Mouse (Mus musculus) gastrocnemius, postnatal 10 days (tissue): ENCODE measurements around the gene Irf7. TPM values are rescaled to one million over a fixed set of nuclear protein-coding genes. Genes with fewer than 3 reads are reported as not detected.
A peak's percentile ranks its signal among the peaks of the same experiment; 100 is the strongest.

Experiments
- DNase-seq: peaks from one replicate; pipeline ENCODE4 v3.0.0; 2021; ENCODE audit warnings: mixed read lengths
- microRNA-seq, 2 experiments: library from miRNA; unstranded; fragments of <30 nt; microRNA quantifications; one replicate each; pipeline ENCODE4 v1.2.0; 2021
- total RNA-seq, 2 experiments: library from RNA; stranded (reverse); gene quantifications; 2 replicates each; pipeline ENCODE4 v1.2.3; 2021

The Irf7 gene
- total RNA-seq, 2 experiments from 2014 or later = 0.59 to 1.2 TPM

- DNase-seq = no peak
Measured at GRCm38 (mm10) chr7:141220377-141220776, 45.9 kb downstream of the Irf7 start.

DNA sequence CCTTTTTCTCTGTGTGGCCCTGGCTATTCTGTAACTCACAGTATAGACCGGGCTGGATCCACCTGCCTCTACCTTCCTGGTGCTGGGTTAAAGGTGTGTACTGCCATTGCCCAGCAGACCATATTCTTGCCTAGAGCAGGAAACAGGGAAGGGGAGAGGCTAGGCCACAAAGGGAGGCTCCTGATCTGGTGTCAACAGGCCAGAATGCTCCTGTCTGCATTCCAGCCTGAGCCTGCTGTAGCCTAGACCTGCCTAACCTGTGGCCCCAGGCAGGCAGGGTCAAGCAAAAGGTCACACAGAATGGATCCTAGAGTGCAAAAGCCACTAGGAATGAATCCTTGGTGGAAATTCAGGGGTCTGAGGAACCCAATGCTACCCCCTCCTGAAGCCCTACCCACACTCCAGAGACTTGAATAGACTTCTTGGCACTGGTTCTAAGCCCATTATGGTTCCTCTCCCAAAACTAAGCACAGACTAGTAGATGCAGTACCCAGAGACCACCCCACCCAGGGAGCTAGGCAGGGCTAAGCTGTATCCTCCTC is 46.7 kb downstream of the Irf7 start:
- no peak for DNase-seq

DNA sequence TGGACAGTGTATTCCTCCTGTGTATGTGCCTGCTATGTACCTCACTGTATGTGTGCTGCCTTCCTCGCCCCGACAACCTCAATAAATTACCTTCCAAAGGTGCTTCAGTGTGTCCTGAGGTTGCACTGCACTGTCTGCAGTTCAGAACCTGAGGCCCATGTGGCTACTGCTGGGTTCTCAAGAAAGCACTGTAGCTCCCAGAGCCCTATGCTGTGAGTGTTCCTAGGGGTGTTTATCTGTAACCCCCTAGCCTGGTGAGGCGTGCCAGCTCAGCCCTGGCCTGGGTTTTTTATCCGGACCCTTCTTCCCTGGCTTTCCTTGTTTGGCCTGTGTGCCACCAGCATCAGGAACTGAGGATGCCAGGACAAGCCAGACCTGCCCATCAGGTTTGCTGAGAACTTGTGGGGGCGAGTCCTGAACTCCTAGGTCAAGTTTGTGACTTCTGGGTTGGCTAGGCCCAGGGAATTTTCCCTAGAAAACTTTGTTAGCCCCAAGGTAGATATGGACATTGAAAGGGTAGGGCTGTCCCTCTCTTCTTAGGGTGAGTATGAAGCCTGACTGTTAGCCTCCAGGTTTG is 47.6 kb downstream of the Irf7 start:
- DNase-seq = no peak

DNA sequence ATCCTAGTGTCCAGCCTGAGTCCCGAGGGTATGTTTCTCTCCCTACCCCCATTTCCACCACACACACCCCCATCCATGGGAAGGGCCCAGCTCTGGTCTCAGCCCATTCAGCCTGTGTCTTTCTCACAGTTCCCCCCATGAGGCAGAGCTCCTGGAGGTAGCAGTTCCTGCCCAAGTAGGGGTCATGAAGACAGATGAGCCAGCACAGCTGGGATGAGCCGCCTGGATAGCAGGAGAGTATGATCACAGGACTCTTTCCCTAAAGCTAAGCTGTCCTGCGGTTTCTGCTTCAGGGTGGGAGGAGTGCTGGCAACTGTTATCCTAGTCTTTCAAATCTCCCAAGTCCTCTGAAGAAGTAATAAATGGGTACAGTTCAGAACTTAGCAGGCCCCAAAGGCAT is 48.1 kb downstream of the Irf7 start:
- DNase-seq = no peak

DNA sequence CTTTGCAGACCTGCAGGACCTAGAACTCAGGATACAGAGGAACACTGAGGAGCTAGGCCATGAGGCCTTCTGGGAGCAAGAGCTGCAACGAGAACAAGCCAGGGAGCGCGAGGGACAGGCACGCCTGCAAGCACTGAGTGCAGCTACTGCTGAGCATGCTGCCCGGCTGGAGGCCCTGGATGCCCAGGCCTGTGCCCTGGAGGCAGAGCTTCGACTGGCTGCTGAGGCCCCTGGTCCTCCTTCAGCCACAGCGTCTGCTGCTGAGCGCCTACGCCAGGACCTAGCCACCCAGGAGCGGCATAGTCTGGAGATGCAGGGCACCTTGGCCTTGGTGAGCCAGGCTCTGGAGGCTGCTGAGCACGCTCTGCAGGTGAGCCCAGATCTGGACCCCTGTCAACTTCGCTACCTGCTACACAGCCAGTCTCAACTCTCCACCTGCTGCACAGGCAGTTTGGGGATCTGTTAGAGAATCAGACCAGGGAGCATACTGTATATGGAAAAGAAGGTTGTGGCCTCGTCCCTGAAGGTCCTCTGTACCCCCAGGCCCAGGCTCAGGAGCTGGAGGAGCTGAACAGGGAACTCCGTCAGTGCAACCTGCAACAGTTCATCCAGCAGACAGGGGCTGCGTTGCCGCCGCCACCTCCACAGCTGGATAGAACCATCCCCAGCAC is 48.8 kb downstream of the Irf7 start:
- DNase-seq = no peak

GRCm38 (mm10) chr7:141216894-141217293 is 49.4 kb downstream of the Irf7 start:
- DNase-seq = no peak

GRCm38 (mm10) chr7:141215880-141216733 is 50.2 kb downstream of the Irf7 start:
- DNase-seq = peak; percentile 31

DNA sequence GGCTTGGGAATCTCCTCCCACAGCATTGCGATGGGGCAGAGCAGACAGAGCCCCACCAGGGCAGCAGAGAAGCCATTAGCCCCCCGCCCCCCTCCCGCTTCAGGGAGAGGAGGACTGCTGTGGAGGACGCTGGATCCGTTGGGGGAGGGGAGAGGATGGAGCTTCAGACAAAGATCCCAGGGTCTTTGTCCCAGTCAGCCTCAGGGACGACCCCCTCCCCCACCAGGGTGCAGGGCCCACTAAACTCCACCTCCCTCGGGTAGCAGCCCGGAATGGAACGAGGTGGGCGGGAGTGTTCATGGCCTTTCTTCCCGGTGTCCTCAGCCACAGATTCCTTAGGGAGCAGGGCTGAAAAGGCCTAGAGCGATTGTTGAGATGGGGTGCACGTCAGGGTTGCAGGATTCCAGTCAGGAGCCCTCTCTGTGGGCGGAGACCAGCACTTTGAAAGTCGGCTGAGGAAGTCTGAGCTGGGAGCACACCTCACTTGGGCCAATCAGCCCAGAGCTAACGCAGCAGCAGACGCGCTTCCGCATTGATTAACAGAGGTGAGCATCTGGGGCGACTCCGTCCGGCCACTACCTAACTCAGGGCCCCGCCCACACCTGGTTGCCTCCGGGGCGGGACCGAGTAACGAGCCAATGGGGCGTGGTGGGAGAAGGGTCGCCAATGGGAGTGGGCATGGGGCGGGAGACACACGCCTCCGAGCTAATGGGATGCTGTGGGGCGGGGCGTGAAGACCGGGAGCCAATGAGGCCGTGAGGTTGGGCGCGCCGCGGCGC is 51.0 kb downstream of the Irf7 start, which contains the start of gene Rassf7:
Gene Rassf7 (plus strand): TSS at position 760 of the 779 bp plus-strand sequence.
- peak; percentile 77 for DNase-seq

DNA sequence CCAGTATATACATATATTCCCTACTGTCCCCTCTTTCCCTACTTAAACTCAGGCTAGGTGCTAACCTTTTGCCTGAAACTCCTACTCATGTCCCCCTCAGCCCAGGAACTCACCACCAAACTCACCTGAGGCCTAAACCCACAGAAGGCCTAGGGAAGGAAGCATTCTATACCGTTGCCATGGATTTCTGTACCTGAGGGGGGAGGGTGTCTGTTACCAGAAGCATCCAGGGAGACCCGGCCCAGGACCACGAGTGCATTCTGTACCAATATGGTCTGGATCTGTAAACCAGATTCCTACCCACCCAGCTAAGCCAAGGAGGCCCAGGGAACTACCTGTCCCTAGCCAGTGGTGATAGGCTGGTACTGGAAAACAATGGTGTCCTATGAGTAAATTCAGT is 52.0 kb downstream of the Irf7 start:
- DNase-seq = no peak

DNA sequence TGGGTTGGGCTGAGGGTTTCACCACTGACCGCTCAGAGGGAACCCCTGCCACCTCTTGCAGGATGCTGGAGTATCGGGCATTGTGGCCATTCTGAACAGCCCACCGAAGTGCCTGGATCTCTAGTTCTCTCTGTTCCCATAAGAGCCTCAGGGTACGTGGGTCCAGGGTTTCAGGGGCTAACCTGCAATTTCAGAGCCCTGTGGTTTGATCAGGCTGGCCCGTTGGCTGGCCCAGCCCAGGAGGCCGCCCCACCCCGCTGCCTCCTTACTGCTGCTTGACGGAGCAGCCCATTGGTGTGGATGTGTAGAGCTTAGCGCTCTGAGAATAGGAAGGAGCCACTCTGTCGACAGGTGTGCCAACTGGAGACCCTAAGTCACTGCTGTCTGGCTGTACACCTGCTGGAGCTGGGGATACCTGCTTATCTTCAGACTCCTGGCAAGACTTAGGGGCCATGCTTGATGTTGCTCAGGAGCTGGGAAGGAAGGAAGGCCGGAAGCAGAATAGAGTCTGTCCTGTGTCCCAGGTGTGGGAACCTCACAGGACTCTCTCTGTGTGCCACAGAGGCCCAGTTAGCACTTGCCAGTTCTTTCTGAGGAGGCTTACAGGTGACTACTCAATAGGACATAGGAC is 52.6 kb downstream of the Irf7 start, which contains the start of gene Lmntd2:
Gene Lmntd2 (minus strand): TSS at position 476 of the 631 bp plus-strand sequence.
- no peak for DNase-seq

DNA sequence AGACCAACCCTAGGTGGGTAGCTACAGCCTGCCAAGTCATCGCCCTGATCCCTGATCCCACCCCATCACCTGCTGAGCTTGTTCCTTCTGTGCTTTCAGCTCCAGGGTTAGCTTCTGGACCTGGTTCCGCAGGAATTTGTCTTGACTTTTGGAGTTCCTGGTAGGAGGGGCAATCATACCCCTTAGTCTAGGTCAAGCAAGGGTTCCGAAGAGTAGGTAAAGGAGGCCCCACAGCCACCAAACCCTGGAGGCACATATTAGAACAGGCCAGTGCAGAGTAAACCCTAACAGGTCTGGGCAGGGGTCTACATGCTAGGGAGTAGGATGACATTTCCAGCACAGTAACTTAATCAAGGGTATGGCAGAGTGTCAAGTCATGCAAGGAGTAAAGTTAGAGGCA is 53.1 kb downstream of the Irf7 start:
- DNase-seq = no peak

Small RNAs within 50 kb of the gene (microRNA-seq; reads per million reads assigned to microRNA genes)
- gene Mir210 = 102 to 124 reads per million in 2 experiments

Other genes starting within 250 kb of the Irf7 start
- under 1 TPM; 0.49 to 0.84 TPM for gene Ifitm6, start 248.6 kb downstream of the Irf7 start, total RNA-seq
- not detected for gene Gm17387, start 237.3 kb downstream of the Irf7 start, total RNA-seq
- gene B4galnt4, start 205.4 kb downstream of the Irf7 start, total RNA-seq = under 1 TPM; 0.11 to 0.38 TPM
- not detected for gene Pkp3, start 188.3 kb downstream of the Irf7 start, total RNA-seq
- 1 to 10 TPM; 2.4 to 2.6 TPM for gene Sigirr, start 165.9 kb downstream of the Irf7 start, total RNA-seq
- gene Ano9, start 148.7 kb downstream of the Irf7 start, total RNA-seq = not detected
- 10 to 100 TPM; 16.8 to 18.0 TPM for gene Ptdss2, start 144.1 kb downstream of the Irf7 start, total RNA-seq
- 10 to 100 TPM; 52.9 to 56.0 TPM for gene Rnh1, start 93.6 kb downstream of the Irf7 start, total RNA-seq
- gene Hras, start 72.5 kb downstream of the Irf7 start, total RNA-seq = 100 to 1,000 TPM; 205 to 240 TPM
- gene Lrrc56, start 72.3 kb downstream of the Irf7 start, total RNA-seq = 1 to 10 TPM; 2.7 to 3.2 TPM
- not detected for gene Lmntd2, start 52.4 kb downstream of the Irf7 start, total RNA-seq
- 1 to 10 TPM; 2.1 to 2.8 TPM for gene Rassf7, start 50.6 kb downstream of the Irf7 start, total RNA-seq
- 10 to 100 TPM; 29.8 to 37.0 TPM for gene Phrf1, start 37.7 kb downstream of the Irf7 start, total RNA-seq
- gene Cdhr5, start 10.3 kb upstream of the Irf7 start, total RNA-seq = 1 to 10 TPM; 1.0 to 1.1 TPM
- 1 to 10 TPM in 1 of 2 experiments, under 1 TPM in 1; 0.99 to 2.5 TPM for gene Sct, start 12.7 kb upstream of the Irf7 start, total RNA-seq
- under 1 TPM; 0.70 to 0.99 TPM for gene Drd4, start 25.5 kb upstream of the Irf7 start, total RNA-seq
- 10 to 100 TPM; 24.6 to 28.7 TPM for gene Deaf1, start 61.2 kb upstream of the Irf7 start, total RNA-seq
- 10 to 100 TPM; 12.1 to 12.8 TPM for gene Tmem80, start 61.3 kb upstream of the Irf7 start, total RNA-seq
- gene Eps8l2, start 72.4 kb upstream of the Irf7 start, total RNA-seq = 1 to 10 TPM; 1.5 to 2.3 TPM
- gene Taldo1, start 125.7 kb upstream of the Irf7 start, total RNA-seq = 100 to 1,000 TPM; 110 to 111 TPM
- 10 to 100 TPM; 12.1 to 13.5 TPM for gene Gatd1, start 147.7 kb upstream of the Irf7 start, total RNA-seq
- gene Cend1, start 163.0 kb upstream of the Irf7 start, total RNA-seq = 1 to 10 TPM in 1 of 2 experiments, under 1 TPM in 1; 0.66 to 1.4 TPM
- 10 to 100 TPM; 14.5 to 25.7 TPM for gene Slc25a22, start 171.4 kb upstream of the Irf7 start, total RNA-seq
- gene Pidd1, start 177.5 kb upstream of the Irf7 start, total RNA-seq = 1 to 10 TPM; 2.4 to 3.2 TPM
- 1,000 to 10,000 TPM in 1 of 2 experiments, 100 to 1,000 TPM in 1; 886 to 1,008 TPM for gene Rplp2, start 180.9 kb upstream of the Irf7 start, total RNA-seq
- gene Pnpla2, start 188.7 kb upstream of the Irf7 start, total RNA-seq = 100 to 1,000 TPM; 119 to 151 TPM
- gene Cracr2b, start 194.6 kb upstream of the Irf7 start, total RNA-seq = 1 to 10 TPM; 8.6 to 9.9 TPM
- gene Cd151, start 200.9 kb upstream of the Irf7 start, total RNA-seq = 10 to 100 TPM; 77.7 to 88.5 TPM
- 10 to 100 TPM; 43.4 to 49.0 TPM for gene Polr2l, start 208.7 kb upstream of the Irf7 start, total RNA-seq
- 10 to 100 TPM; 18.6 to 21.0 TPM for gene Tspan4, start 208.8 kb upstream of the Irf7 start, total RNA-seq